Comparison of ENCODE assay signal across 8 mouse cellular contexts in genomic region chr8:85080532-85081215, GRCm38 (mm10). TPM values are rescaled to one million over a fixed set of nuclear protein-coding genes. Genes with fewer than 3 reads are reported as not detected.
DNase-seq lines count a peak whose midpoint lies in the region; ATAC-seq and TF ChIP-seq lines count a peak whose summit lies in the region.

TSS of gene Wdr83os (plus strand) at chr8:85080740.

- no peaks in the 10 kb centered on the region for H3K4me1 ChIP-seq in ES-Bruce4 (ENCODE audit: control insufficient read depth, insufficient read depth, low read length)
- H3K4me1 ChIP-seq in heart, embryonic 15.5 days (replicated peaks) = peaks cover 39% of the 10 kb centered on the region
- peaks cover 30% of the 10 kb centered on the region for H3K4me1 ChIP-seq in liver, postnatal 0 days (ENCODE audit: insufficient read depth)
- peaks cover 47% of the 10 kb centered on the region for H3K4me1 ChIP-seq in neural tube, embryonic 13.5 days (replicated peaks)

- 0 out of 2 replicates have a peak, but pooled peaks have one; percentile 35 for ATAC-seq in erythroblast, adult 5-6 weeks (replicated peaks; ENCODE audit: low FRiP score, poor library complexity, severe bottlenecking)
- peak; percentile 14; the same call in 1 of the 2 replicates for ATAC-seq in heart, embryonic 15.5 days (replicated peaks; ENCODE audit: insufficient number of reproducible peaks, insufficient read depth, low FRiP score, low read depth)
- ATAC-seq in liver, postnatal 0 days = peak; percentile 43
- peak; percentile 25; the same call in 1 of the 2 replicates for ATAC-seq in neural tube, embryonic 13.5 days (ENCODE audit: low read depth)

- H3K36me3 ChIP-seq in ES-Bruce4 (ENCODE audit: control insufficient read depth, insufficient read depth, low read length, poor library complexity, severe bottlenecking) = peaks cover 22% of the 10 kb centered on the region
- H3K36me3 ChIP-seq in heart, embryonic 15.5 days = peaks cover 24% of the 10 kb centered on the region
- H3K36me3 ChIP-seq in liver, postnatal 0 days (replicated peaks; ENCODE audit: insufficient read depth, low read length) = peaks cover 19% of the 10 kb centered on the region
- H3K36me3 ChIP-seq in neural tube, embryonic 13.5 days = peaks cover 35% of the 10 kb centered on the region

- WGBS in heart, embryonic 15.5 days = under 1% methylated on average over 30 of the region's 30 CpGs
- WGBS in liver, postnatal 0 days (ENCODE audit: insufficient replicate concordance) = under 1% methylated on average over 30 of the region's 30 CpGs
- WGBS in neural tube, embryonic 13.5 days = under 1% methylated on average over 30 of the region's 30 CpGs

- TF ChIP-seq EP300 in ES-Bruce4 (IDR thresholded peaks at IDR 0.05; ENCODE audit: insufficient read depth, low read depth, low read length) = no peak
- 0 out of 2 replicates have a peak, but pooled peaks have one; percentile 19 for TF ChIP-seq EP300 in liver, postnatal 0 days (IDR thresholded peaks at IDR 0.05; ENCODE audit: low read depth)

- H3K4me3 ChIP-seq in ES-Bruce4 (ENCODE audit: low read depth, low read length) = peak within 1 kb of the TSS; percentile 95
- peak within 1 kb of the TSS; percentile 88 for H3K4me3 ChIP-seq in heart, embryonic 15.5 days
- peak within 1 kb of the TSS; percentile 92 for H3K4me3 ChIP-seq in liver, postnatal 0 days (ENCODE audit: low read depth, low read length)
- peak within 1 kb of the TSS; percentile 92 for H3K4me3 ChIP-seq in neural tube, embryonic 13.5 days

- H3K9me3 ChIP-seq in ES-Bruce4 (replicated peaks; ENCODE audit: control insufficient read depth, insufficient read depth, low read length, poor library complexity, severe bottlenecking) = no peaks in the 10 kb centered on the region
- H3K9me3 ChIP-seq in heart, embryonic 15.5 days (replicated peaks) = no peaks in the 10 kb centered on the region
- H3K9me3 ChIP-seq in liver, postnatal 0 days (ENCODE audit: low read length) = no peaks in the 10 kb centered on the region
- H3K9me3 ChIP-seq in neural tube, embryonic 13.5 days = no peaks in the 10 kb centered on the region

- peak within 1 kb of the TSS; percentile 85 for H3K9ac ChIP-seq in ES-Bruce4 (ENCODE audit: low read depth, poor library complexity, severe bottlenecking)
- peak within 1 kb of the TSS; percentile 90 for H3K9ac ChIP-seq in heart, embryonic 15.5 days
- H3K9ac ChIP-seq in liver, postnatal 0 days (replicated peaks) = peak within 1 kb of the TSS; percentile 93
- H3K9ac ChIP-seq in neural tube, embryonic 13.5 days = peak within 1 kb of the TSS; percentile 93

- H3K27me3 ChIP-seq in ES-Bruce4 (ENCODE audit: control insufficient read depth, insufficient read depth, low read length, poor library complexity, severe bottlenecking) = no peaks in the 10 kb centered on the region
- no peaks in the 10 kb centered on the region for H3K27me3 ChIP-seq in heart, embryonic 15.5 days
- H3K27me3 ChIP-seq in liver, postnatal 0 days (ENCODE audit: insufficient read depth, low read length) = no peaks in the 10 kb centered on the region
- no peaks in the 10 kb centered on the region for H3K27me3 ChIP-seq in neural tube, embryonic 13.5 days

- peak within 1 kb of the TSS; percentile 1; the same call in 1 of the 2 replicates for H3K27ac ChIP-seq in ES-Bruce4 (ENCODE audit: insufficient read depth, low read length)
- peak within 1 kb of the TSS; percentile 85 for H3K27ac ChIP-seq in heart, embryonic 15.5 days
- peak within 1 kb of the TSS; percentile 84 for H3K27ac ChIP-seq in liver, postnatal 0 days (ENCODE audit: low read depth)
- peak within 1 kb of the TSS; percentile 54 for H3K27ac ChIP-seq in neural tube, embryonic 13.5 days (replicated peaks)

- TF ChIP-seq POLR2A in ES-Bruce4 (IDR thresholded peaks at IDR 0.05; ENCODE audit: insufficient read depth, low read length) = no peak

- DNase-seq in adrenal gland, postnatal 25 days = peak; percentile 41
- peak; percentile 67 for DNase-seq in kidney, postnatal 10 days
- DNase-seq in liver, postnatal 0 days = peak; percentile 70
- DNase-seq in thymus, postnatal 25 days = peak; percentile 51

- no peak for TF ChIP-seq CTCF in ES-Bruce4 (IDR thresholded peaks at IDR 0.05; ENCODE audit: low read depth, low read length)
- no peak for TF ChIP-seq CTCF in liver, postnatal 0 days (IDR thresholded peaks at IDR 0.05; ENCODE audit: low read depth)

- peak within 1 kb of the TSS; percentile 96 for H3K4me2 ChIP-seq in heart, embryonic 15.5 days
- peak within 1 kb of the TSS; percentile 95 for H3K4me2 ChIP-seq in liver, postnatal 0 days (ENCODE audit: low read depth, low read length)
- H3K4me2 ChIP-seq in neural tube, embryonic 13.5 days = peak within 1 kb of the TSS; percentile 94

RNA-seq across cellular contexts. Expression of gene Wdr83os, which starts in this region (rescaled TPM):
- polyA plus RNA-seq in ES-Bruce4 (2011; ENCODE audit: insufficient read depth, insufficient read length, low read depth, missing spikeins) = 82.5 and 105 TPM in 2 replicates
- 86.5 and 108 TPM in 2 replicates for total RNA-seq in adrenal gland, postnatal 25 days (2021)
- 26.1 and 31.3 TPM in 2 replicates for total RNA-seq in erythroblast, adult 5-6 weeks (2015; ENCODE audit: low replicate concordance)
- total RNA-seq in erythroblast, adult 5-6 weeks (2017; ENCODE audit: low replicate concordance) = 4.3 and 11.3 TPM in 2 replicates
- 106 and 110 TPM in 2 replicates for polyA plus RNA-seq in heart, embryonic 15.5 days (2015; fragmentation: Nextera tagmentation; extraction: Ambion mirVana)
- 63.5 and 66.8 TPM in 2 replicates for polyA plus RNA-seq in liver, postnatal 0 days (2015; fragmentation: Nextera tagmentation; extraction: Ambion mirVana)
- 117 and 118 TPM in 2 replicates for polyA plus RNA-seq in neural tube, embryonic 13.5 days (2015; fragmentation: Nextera tagmentation; extraction: Ambion mirVana)

Comparison
In these comparisons a context has a peak if more than half of its experiments do, and no peak if none do; other contexts are left out.
1. Peak in every context shown above with its lines: DNase-seq, ATAC-seq, H3K4me3 ChIP-seq and H3K27ac ChIP-seq.
2. H3K27ac ChIP-seq: peak in every context shown above with its lines; median percentile 85 in heart, embryonic 15.5 days; 84 in liver, postnatal 0 days; 54 in neural tube, embryonic 13.5 days; 1 in ES-Bruce4.